Mouse (Mus musculus): ENCODE data around the gene Fsip1.

- TF ChIP-seq BHLHE40 (IDR thresholded peaks at IDR 0.05; ENCODE audit: low read depth, low read length) (no peak), MAX (IDR thresholded peaks at IDR 0.05; ENCODE audit: low read length) (no peak), POLR2A (IDR thresholded peaks at IDR 0.05; ENCODE audit: low read depth, low read length) (no peak), EP300 (IDR thresholded peaks at IDR 0.05; ENCODE audit: low read length) (no peak)
These were observed 145.2 kb downstream of the Fsip1 start, which contains the start of gene Thbs1 for GRCm38 (mm10) chr2:118111488-118112131.

Measured in CH12.LX (cell line).